Mouse (Mus musculus): ENCODE measurements at regions not wholly inside any gene's neighbourhood (a gene's known extent, or its start where the extent isn't known, plus 50 kb on each side); places are given as distances from the start of the nearest gene placed in this dataset.

DNA sequence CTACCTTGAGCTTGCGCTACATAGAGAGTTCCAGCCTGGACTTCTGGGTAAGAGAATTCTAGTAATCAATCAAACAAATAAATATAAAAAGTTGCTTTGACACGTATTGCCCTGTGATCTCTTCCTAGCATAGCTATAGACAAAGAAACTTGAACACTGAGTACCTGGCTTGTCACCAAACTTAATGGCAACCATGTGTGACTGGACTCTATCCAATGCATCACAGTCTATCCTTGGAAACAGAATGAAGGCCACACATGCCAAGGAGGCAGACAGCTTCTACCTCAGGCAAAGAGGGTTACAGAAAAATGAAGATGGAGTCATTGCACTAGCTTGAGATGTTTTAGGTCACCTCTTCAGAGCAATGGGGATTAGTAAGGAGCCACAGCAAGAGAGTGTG is 194.5 kb upstream of the Gas1 start:
- Histone ChIP-seq H3K27me3 (no peaks in the 10 kb centered on the region), H3K9me3 (replicated peaks) (no peaks in the 10 kb centered on the region), H3K9ac (no peak overlapping the region), H3K4me3 (replicated peaks) (no peak overlapping the region), H3K36me3 (no peaks in the 10 kb centered on the region), H3K27ac (no peak overlapping the region), H3K4me2 (no peak overlapping the region), H3K4me1 (replicated peaks) (no peaks in the 10 kb centered on the region)
- ATAC-seq (ENCODE audit: low read depth), result no peak
- 76% methylated on average over 2 of the region's 2 CpGs for WGBS (ENCODE audit: insufficient replicate concordance)
- no peak for DNase-seq

DNA sequence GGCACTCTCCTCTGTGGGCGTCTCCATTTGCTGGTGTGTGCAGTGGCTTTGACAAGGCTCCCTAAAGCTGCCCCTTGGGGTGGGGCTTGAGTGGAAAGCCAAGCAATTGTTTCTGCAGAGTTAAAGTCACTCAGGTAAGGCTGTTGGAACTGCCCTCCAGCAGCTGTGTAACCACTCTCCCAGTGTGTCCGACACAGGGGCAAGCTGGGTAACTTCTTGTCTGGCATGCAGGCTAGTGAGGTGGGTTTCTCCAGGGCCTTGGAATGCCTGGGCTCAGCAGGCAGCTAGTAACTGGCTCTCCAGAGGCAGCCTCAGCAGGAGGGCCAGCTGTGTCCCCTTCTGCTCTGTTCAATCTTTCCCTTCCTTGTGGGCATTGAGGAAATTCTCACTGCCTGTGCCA is 199.5 kb upstream of the Gas1 start:
- H3K9ac ChIP-seq, result no peak overlapping the region
- H3K27me3 ChIP-seq, result no peaks in the 10 kb centered on the region
- no peak overlapping the region for H3K4me3 ChIP-seq (replicated peaks)
- H3K27ac ChIP-seq, result no peak overlapping the region
- H3K4me1 ChIP-seq (replicated peaks), result no peaks in the 10 kb centered on the region
- H3K9me3 ChIP-seq (replicated peaks), result no peaks in the 10 kb centered on the region
- no peak overlapping the region for H3K4me2 ChIP-seq
- 56% methylated on average over 2 of the region's 2 CpGs for WGBS (ENCODE audit: insufficient replicate concordance)
- ATAC-seq (ENCODE audit: low read depth), result no peak
- H3K36me3 ChIP-seq, result no peaks in the 10 kb centered on the region
- DNase-seq, result no peak

DNA sequence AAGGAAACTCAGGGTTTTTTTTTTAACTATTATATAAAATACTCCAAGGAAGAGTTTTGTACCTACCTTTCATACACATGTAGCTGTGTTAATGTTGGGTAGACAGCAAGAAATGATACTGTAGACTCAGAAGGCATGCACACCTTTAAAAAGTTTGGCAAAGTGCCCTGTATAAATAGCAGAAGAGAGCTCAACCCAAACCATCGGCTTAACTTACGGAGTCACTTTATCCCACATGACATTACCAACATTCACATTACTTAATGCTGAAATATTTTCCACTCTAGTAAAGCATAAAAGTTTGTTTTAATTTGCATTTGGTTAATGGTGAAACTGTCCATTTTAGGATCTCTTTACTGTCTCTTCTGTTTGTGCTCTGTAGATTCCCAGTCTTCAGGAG is 205.7 kb upstream of the Gas1 start:
- Histone ChIP-seq H3K4me2 (no peak overlapping the region), H3K9me3 (replicated peaks) (no peaks in the 10 kb centered on the region), H3K27ac (no peak overlapping the region), H3K27me3 (no peaks in the 10 kb centered on the region), H3K4me1 (replicated peaks) (no peaks in the 10 kb centered on the region), H3K9ac (no peak overlapping the region), H3K36me3 (no peaks in the 10 kb centered on the region), H3K4me3 (replicated peaks) (no peak overlapping the region)
- WGBS (ENCODE audit: insufficient replicate concordance), result 73% methylated on average over 2 of the region's 2 CpGs
- ATAC-seq (ENCODE audit: low read depth), result no peak
- no peak for DNase-seq

DNA sequence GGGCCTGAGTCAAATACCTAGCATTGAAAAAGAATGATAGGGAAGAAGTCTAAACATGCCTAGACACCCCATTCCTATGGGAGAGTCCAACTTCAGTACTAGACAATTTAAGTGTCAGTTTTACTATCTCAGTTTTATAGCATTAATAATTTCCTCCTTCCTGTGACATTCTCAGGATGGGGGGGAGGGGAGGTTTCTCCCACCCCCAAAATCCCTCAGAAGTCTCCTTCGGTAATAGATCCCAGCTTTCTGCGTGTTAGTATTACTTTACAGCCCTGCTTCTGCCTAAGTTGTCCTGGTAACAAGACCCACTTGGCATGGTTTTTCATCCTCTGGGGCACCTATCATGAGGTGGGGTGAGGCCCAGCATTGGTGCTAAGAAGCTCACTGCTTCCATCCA is 202.9 kb upstream of the Dapk1 start:
- DNase-seq, result no peak

DNA sequence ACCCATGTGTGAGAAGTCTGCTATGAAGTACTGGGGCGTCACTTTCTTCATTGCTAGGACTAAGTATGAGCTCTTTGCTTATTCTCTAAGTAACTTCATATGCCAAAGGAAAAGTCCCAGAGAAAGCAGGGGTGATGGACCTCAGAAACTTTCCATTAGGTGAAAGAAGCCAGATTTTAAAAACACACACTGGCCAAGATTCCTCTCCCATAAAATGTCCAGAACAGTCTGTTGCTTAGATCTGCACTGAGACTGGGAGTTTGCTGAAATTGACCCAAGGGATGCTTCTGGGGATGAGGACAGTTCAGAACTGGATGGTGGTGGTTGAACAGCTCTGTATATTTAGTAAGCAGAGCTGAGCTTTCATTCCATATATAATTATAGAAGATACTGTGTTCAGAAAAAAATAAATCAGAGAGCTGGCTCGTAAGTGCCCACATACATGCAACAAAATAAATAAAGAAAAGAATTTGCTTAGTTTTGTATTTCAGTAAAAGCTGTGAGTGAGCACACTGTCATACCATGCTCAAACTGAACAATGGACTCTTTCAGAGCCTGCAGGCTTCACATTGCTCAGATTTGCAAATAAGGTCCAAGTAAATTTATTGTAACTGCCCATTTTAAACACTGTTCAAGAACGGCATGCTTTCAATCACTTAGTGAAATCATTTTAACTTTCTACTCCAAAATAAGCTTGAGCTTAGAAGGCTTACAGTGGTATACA is 200.8 kb upstream of the Dapk1 start:
- WGBS (ENCODE audit: insufficient replicate concordance), result 58% methylated on average over 3 of the region's 3 CpGs
- Histone ChIP-seq H3K36me3 (no peaks in the 10 kb centered on the region), H3K9ac (no peak overlapping the region), H3K9me3 (replicated peaks) (no peaks in the 10 kb centered on the region), H3K4me3 (replicated peaks) (no peak overlapping the region), H3K4me2 (no peak overlapping the region), H3K4me1 (replicated peaks) (no peaks in the 10 kb centered on the region), H3K27ac (no peak overlapping the region), H3K27me3 (no peaks in the 10 kb centered on the region)
- DNase-seq, result no peak
- no peak for ATAC-seq (ENCODE audit: low read depth)

More for the DNA sequence above, 202.9 kb upstream of the Dapk1 start:
- no peaks in the 10 kb centered on the region for H3K4me1 ChIP-seq (replicated peaks)
- H3K36me3 ChIP-seq, result no peaks in the 10 kb centered on the region
- no peak overlapping the region for H3K4me2 ChIP-seq
- no peak overlapping the region for H3K9ac ChIP-seq
- H3K27me3 ChIP-seq, result no peaks in the 10 kb centered on the region
- ATAC-seq (ENCODE audit: low read depth), result no peak
- no peak overlapping the region for H3K4me3 ChIP-seq (replicated peaks)
- WGBS (ENCODE audit: insufficient replicate concordance), result 74% methylated on average over 2 of the region's 2 CpGs
- H3K9me3 ChIP-seq (replicated peaks), result no peaks in the 10 kb centered on the region
- H3K27ac ChIP-seq, result no peak overlapping the region

DNA sequence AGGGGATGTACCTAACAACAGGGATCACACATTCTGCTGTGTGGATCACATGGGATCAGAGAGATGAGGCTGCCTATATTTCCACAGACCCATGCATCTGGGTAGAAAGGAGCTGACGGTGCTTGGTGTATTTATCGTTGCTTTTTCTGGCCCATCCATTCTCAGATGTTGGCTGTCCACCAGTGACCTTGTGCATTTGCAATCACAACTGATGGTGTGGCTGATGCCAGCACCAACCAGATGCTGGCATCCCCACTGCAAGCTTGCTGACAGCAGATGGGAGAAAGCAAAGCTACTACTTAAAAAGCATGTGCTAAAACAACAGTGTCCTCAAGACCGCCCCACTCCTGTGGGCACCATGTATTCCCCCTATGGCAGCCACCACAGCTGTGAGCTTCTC is 198.3 kb upstream of the Dapk1 start:
- Histone ChIP-seq H3K9me3 (replicated peaks) (no peaks in the 10 kb centered on the region), H3K4me1 (replicated peaks) (no peaks in the 10 kb centered on the region), H3K27me3 (no peaks in the 10 kb centered on the region), H3K9ac (no peak overlapping the region), H3K4me2 (no peak overlapping the region), H3K27ac (no peak overlapping the region), H3K36me3 (no peaks in the 10 kb centered on the region), H3K4me3 (replicated peaks) (no peak overlapping the region)
- ATAC-seq (ENCODE audit: low read depth) (no peak), DNase-seq (no peak)
- 77% methylated on average over 3 of the region's 3 CpGs for WGBS (ENCODE audit: insufficient replicate concordance)

DNA sequence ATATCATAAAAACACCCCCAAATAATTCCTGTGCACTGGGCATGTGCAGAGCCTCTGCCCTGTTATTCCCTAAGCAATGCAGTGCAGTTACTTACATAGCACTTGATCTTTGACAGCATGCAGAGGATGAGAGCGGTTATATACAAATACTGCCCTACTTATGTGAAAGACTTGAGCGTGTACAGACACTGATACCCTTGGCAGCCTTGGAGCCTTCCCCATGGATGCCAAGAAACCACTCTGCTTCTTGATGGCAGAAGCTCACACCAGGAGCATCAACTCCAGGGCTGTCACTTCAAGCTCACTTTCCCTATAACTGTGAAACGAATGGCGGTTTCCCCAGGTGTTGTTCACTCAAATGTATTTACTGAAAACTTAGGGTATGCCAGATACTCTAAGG is 194.4 kb upstream of the Dapk1 start:
- Histone ChIP-seq H3K9ac (no peak overlapping the region), H3K9me3 (replicated peaks) (no peaks in the 10 kb centered on the region), H3K27ac (no peak overlapping the region), H3K36me3 (no peaks in the 10 kb centered on the region), H3K4me3 (replicated peaks) (no peak overlapping the region), H3K27me3 (no peaks in the 10 kb centered on the region), H3K4me1 (replicated peaks) (no peaks in the 10 kb centered on the region), H3K4me2 (no peak overlapping the region)
- WGBS (ENCODE audit: insufficient replicate concordance), result 75% methylated on average over 4 of the region's 4 CpGs
- DNase-seq (no peak), ATAC-seq (ENCODE audit: low read depth) (no peak)

DNA sequence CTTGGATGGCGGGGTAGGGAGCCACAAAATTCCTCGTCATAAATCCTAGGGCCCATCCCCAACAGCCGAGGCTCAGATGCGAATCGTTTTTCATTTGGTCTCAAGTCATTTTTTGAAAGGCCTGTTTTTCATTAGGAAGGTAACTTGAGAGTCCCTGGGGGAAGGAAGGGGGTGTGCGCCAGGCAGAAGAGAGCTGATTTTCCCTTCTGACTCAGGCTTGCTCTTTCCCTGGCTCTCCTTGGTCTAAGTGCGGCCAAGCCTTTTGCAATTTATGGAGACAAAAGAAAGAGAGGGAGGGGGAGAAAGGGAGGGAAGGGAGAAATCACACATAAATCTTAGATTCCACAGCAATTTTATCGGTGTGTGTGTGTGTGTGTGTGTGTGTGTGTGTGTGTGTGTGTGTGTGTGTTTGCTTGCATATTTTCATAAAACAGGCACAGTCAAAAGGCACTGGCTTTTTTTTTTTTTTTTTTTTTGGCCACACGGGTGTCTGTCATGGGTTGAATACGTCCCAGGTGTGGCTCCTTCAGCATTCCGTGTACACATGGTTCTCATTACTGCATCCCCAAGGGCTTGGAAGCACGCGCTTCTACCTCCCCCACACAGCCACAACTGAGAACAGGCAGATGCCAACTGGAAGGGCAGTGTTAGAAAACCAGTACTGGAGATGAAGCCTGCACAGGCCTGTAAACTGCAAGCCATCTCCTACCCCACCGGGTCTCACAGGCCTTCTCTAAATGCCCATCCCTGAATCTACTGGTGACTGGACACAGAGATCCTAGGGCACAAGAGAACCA is 191.8 kb upstream of the Dapk1 start:
- DNase-seq (no peak), ATAC-seq (ENCODE audit: low read depth) (no peak)
- 69% methylated on average over 13 of the region's 14 CpGs for WGBS (ENCODE audit: insufficient replicate concordance)

DNA sequence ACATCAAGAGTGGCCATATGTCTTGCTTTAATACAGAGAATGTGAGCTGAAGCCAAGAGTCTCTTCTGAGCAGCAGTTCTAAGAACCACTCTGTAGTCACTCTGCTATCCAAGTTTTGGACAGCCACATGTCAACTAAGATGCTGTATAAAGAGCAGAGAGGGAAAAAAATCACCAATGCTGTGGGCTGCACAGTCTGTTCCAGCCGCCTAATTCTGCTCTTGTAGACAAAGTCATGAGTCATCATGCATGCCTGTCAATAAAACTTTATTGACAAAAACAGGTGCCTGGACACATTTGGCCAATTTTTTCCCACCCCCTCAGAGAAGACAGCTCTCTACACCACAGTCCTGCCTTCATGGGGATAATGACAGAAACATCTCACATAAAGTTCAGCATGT is 185.7 kb upstream of the Dapk1 start:
- no peak for ATAC-seq (ENCODE audit: low read depth)
- Histone ChIP-seq H3K27ac (no peak overlapping the region), H3K9ac (no peak overlapping the region), H3K36me3 (no peaks in the 10 kb centered on the region), H3K4me1 (replicated peaks) (no peaks in the 10 kb centered on the region), H3K9me3 (replicated peaks) (no peaks in the 10 kb centered on the region), H3K4me2 (no peak overlapping the region), H3K4me3 (replicated peaks) (no peak overlapping the region), H3K27me3 (no peaks in the 10 kb centered on the region)
- WGBS (ENCODE audit: insufficient replicate concordance), result 41% methylated on average over 1 of the region's 1 CpGs
- no peak for DNase-seq

More for the DNA sequence above, 191.8 kb upstream of the Dapk1 start:
- Histone ChIP-seq H3K27me3 (no peaks in the 10 kb centered on the region), H3K4me3 (replicated peaks) (no peak overlapping the region), H3K9me3 (replicated peaks) (no peaks in the 10 kb centered on the region), H3K4me2 (no peak overlapping the region), H3K4me1 (replicated peaks) (no peaks in the 10 kb centered on the region), H3K27ac (no peak overlapping the region), H3K36me3 (no peaks in the 10 kb centered on the region), H3K9ac (no peak overlapping the region)

DNA sequence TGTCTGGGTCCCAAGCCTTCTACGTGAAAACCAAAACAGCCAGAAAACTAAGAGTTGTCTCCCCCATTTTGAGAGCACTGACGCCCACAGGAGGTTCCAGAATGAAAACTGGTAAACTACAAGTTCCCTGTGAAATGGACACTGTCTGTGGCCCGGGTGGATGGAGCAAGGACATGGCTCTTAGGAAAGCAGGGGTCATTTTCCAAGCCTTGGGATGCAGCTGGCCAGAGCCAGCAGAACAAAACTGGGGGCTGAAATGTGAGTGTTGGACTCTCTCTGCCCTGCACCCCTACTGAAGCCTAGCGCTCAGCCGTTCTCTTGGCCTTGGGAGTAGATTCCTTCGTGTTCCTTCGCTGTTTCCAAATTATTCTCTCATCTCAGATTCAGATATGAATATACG is 184.7 kb upstream of the Dapk1 start:
- Histone ChIP-seq H3K36me3 (no peaks in the 10 kb centered on the region), H3K4me1 (replicated peaks) (no peaks in the 10 kb centered on the region), H3K9me3 (replicated peaks) (no peaks in the 10 kb centered on the region), H3K27me3 (no peaks in the 10 kb centered on the region), H3K4me3 (replicated peaks) (no peak overlapping the region), H3K4me2 (no peak overlapping the region), H3K9ac (no peak overlapping the region), H3K27ac (no peak overlapping the region)
- 72% methylated on average over 8 of the region's 8 CpGs for WGBS (ENCODE audit: insufficient replicate concordance)
- ATAC-seq (ENCODE audit: low read depth) (no peak), DNase-seq (no peak)

DNA sequence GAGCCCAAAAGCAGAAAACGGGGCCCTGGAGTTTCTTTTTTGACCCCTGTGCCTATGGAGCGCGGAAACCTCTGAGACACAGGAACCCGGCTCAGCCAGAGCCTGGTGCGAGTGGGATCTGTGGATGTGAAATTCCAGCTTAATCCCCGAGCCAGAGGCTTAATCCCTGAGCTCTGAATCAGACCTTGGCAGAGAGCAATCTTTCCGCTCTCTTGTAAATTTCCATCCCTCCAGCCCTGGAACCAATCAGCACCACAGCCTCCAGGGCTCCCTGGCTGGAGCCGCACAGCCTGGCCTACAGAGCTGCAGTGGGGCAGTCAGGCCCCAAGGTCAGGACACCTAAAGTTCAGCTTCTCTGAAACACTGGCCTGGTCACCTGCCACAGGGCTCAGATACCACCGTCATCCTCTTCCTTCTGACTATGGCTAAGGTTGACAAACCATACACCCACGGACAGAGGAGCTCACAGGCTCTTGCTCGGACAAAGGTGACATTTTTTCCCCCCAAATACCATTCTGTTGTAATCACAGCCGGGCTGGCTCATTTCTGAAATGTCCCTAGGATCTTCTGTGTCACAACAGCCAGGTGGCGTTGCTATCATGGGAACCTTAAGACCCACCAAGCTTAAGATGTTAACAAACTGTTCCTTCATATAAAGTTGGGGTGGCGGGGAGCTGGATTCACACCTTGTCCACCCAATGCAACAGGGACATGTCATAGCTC is 184.2 kb upstream of the Dapk1 start:
- no peaks in the 10 kb centered on the region for H3K36me3 ChIP-seq
- no peak for ATAC-seq (ENCODE audit: low read depth)
- H3K4me3 ChIP-seq (replicated peaks), result no peak overlapping the region

More for the DNA sequence above, 184.2 kb upstream of the Dapk1 start:
- Histone ChIP-seq H3K27me3 (no peaks in the 10 kb centered on the region), H3K4me2 (no peak overlapping the region), H3K9me3 (replicated peaks) (no peaks in the 10 kb centered on the region), H3K4me1 (replicated peaks) (no peaks in the 10 kb centered on the region), H3K27ac (no peak overlapping the region), H3K9ac (no peak overlapping the region)
- no peak for DNase-seq
- 69% methylated on average over 14 of the region's 14 CpGs for WGBS (ENCODE audit: insufficient replicate concordance)

Measured in liver, embryonic 13.5 days (tissue).